34 mouse cellular contexts compared by ENCODE assay signal in genomic region chr8:48095378-48095777, GRCm38 (mm10).
"Had no signal": no experiment of that assay in that cellular context is flagged by ENCODE, and none has a peak within 500 bp of the region (broad histone marks: within the 10 kb centered on the region; RNA-seq: fewer than 3 reads in every experiment).

No protein-coding gene starts in this region.

- H3K9ac ChIP-seq: heart, embryonic 12.5 days; heart, embryonic 13.5 days; heart, embryonic 15.5 days; hindbrain, embryonic 12.5 days; hindbrain, embryonic 13.5 days; hindbrain, embryonic 14.5 days; hindbrain, embryonic 15.5 days; intestine, embryonic 15.5 days; kidney, embryonic 15.5 days had no signal

- DNase-seq: heart, postnatal 14 days; heart, postnatal 36 days; heart, postnatal 4 days; kidney, adult 11 months; kidney, adult 18-20 months; kidney, adult 2 months; kidney, adult 8-10 months; kidney, adult 9 months; kidney, postnatal 10 days; kidney, postnatal 14 days; kidney, postnatal 25 days; kidney, postnatal 36 days; kidney, postnatal 4 days; layer of hippocampus, adult 9-11 months; layer of hippocampus, postnatal 36 days had no signal

- H3K27me3 ChIP-seq: heart, embryonic 12.5 days; hindbrain, embryonic 13.5 days; hindbrain, embryonic 15.5 days; intestine, embryonic 15.5 days had no signal

- H3K9me3 ChIP-seq: heart, embryonic 10.5 days; heart, embryonic 12.5 days; heart, embryonic 13.5 days; heart, embryonic 15.5 days; hindbrain, embryonic 10.5 days; hindbrain, embryonic 12.5 days; hindbrain, embryonic 13.5 days; hindbrain, embryonic 15.5 days; intestine, embryonic 15.5 days; kidney, embryonic 15.5 days had no signal

- ATAC-seq: hindbrain, embryonic 16.5 days; hindbrain, postnatal 0 days; inflammation-experienced regulatory T-cells, adult 6 months; intestine, embryonic 15.5 days; intestine, embryonic 16.5 days; intestine, postnatal 0 days had no signal

- H3K4me3 ChIP-seq: heart, embryonic 10.5 days; heart, embryonic 12.5 days; heart, embryonic 13.5 days; heart, embryonic 15.5 days; hindbrain, embryonic 10.5 days; hindbrain, embryonic 12.5 days; hindbrain, embryonic 13.5 days; hindbrain, embryonic 15.5 days; intestine, embryonic 15.5 days; kidney, embryonic 15.5 days; layer of hippocampus, adult 2 months had no signal

- H3K4me2 ChIP-seq: heart, embryonic 11.5 days; heart, embryonic 12.5 days; heart, embryonic 13.5 days; heart, embryonic 15.5 days; hindbrain, embryonic 12.5 days; hindbrain, embryonic 13.5 days; hindbrain, embryonic 14.5 days; hindbrain, embryonic 15.5 days; intestine, embryonic 15.5 days; kidney, embryonic 15.5 days had no signal

- H3K36me3 ChIP-seq: heart, embryonic 10.5 days; heart, embryonic 12.5 days; heart, embryonic 13.5 days; heart, embryonic 15.5 days; hindbrain, embryonic 10.5 days; hindbrain, embryonic 12.5 days; hindbrain, embryonic 13.5 days; hindbrain, embryonic 15.5 days; intestine, embryonic 15.5 days; kidney, embryonic 15.5 days had no signal

- H3K27ac ChIP-seq: heart, embryonic 10.5 days; heart, embryonic 13.5 days; heart, embryonic 15.5 days; hindbrain, embryonic 10.5 days; hindbrain, embryonic 12.5 days; hindbrain, embryonic 13.5 days; hindbrain, embryonic 14.5 days; hindbrain, embryonic 15.5 days; hindbrain, postnatal 0 days; intestine, embryonic 15.5 days; kidney, embryonic 15.5 days; kidney, postnatal 0 days; layer of hippocampus, adult 2 months had no signal
